ENCODE assay signal across 23 mouse cellular contexts in genomic region chr2:170618862-170619492, GRCm38 (mm10). TPM values are rescaled to one million over a fixed set of nuclear protein-coding genes. Genes with fewer than 3 reads are reported as not detected.
DNase-seq lines count a peak whose midpoint lies in the region; ATAC-seq and TF ChIP-seq lines count a peak whose summit lies in the region.
"Had no signal": no experiment of that assay in that cellular context is flagged by ENCODE, and none has a peak within 500 bp of the region (broad histone marks: within the 10 kb centered on the region; RNA-seq: fewer than 3 reads in every experiment).

No protein-coding gene starts in this region.

- peak; percentile 89 for ATAC-seq in frontal cortex, adult (ENCODE audit: low TSS enrichment)

- DNase-seq in frontal cortex, postnatal 25 days (ENCODE audit: low spot score in 2 of 2): no peak
- DNase-seq in left cerebral cortex, adult 18-20 months (ENCODE audit: low spot score in 2 of 2): peak; percentile 23 to 37
- no peak for DNase-seq in left cerebral cortex, adult 11 months (ENCODE audit: low spot score)
- peak; percentile 66 for DNase-seq in brain, embryonic 14.5 days (ENCODE audit: low read depth)
- DNase-seq in layer of hippocampus, adult 9-11 months: peak; percentile 26
- no peak for DNase-seq in ovary, adult 18-20 months (ENCODE audit: low spot score)
- DNase-seq in gastrocnemius, adult 18-20 months (ENCODE audit: low spot score): no peak
- DNase-seq: adrenal gland, adult 8-10 months; cerebellum, adult 18-20 months; cerebellum, postnatal 36 days; gastrocnemius, postnatal 10 days; heart, adult 2 months; kidney, adult 18-20 months; kidney, postnatal 10 days; midbrain, embryonic 14.5 days; thymus, postnatal 25 days had no signal

- no peak for TF ChIP-seq CTCF in brain, embryonic 14.5 days (IDR thresholded peaks at IDR 0.05; ENCODE audit: borderline replicate concordance, extremely low read depth, insufficient read depth, insufficient read length)

- TF ChIP-seq POLR2A in brain, embryonic 14.5 days (IDR thresholded peaks at IDR 0.05; ENCODE audit: borderline replicate concordance, extremely low read depth, insufficient read depth, insufficient read length, poor library complexity, severe bottlenecking): no peak

RNA-seq across cellular contexts. Expression of gene 4930470P17Rik, which starts 17.2 kb away (rescaled TPM):
- not detected for total RNA-seq in left cerebral cortex, adult 18-20 months (2021)
- polyA plus RNA-seq in brain, embryonic 14.5 days (2012; rRNA removed): not detected in 2 replicates
- total RNA-seq in gastrocnemius, adult 18-20 months (2021): not detected
- total RNA-seq: adrenal gland, adult 8-10 months; gastrocnemius, postnatal 10 days; heart, adult 2 months; layer of hippocampus, postnatal 25 days; megakaryocyte progenitor cell, adult 5-6 weeks had no signal
- polyA plus RNA-seq: heart, adult 2 months; heart, embryonic 15.5 days; limb, embryonic 12.5 days; liver, embryonic 14.5 days; lung, embryonic 16.5 days; midbrain, embryonic 14.5 days had no signal

Comparison
In these comparisons a context has a peak if more than half of its experiments do, and no peak if none do; other contexts are left out.
1. DNase-seq: peak in left cerebral cortex, adult 18-20 months (2 of 2), brain, embryonic 14.5 days (single experiment) and layer of hippocampus, adult 9-11 months (single experiment); none in frontal cortex, postnatal 25 days (0 of 2), left cerebral cortex, adult 11 months (single experiment), ovary, adult 18-20 months (single experiment) and gastrocnemius, adult 18-20 months (single experiment).